Mouse (Mus musculus) neural tube, embryonic 11.5 days (tissue): Measurements from ENCODE around the gene Maml3. TPM values are rescaled to one million over a fixed set of nuclear protein-coding genes. Genes with fewer than 3 reads are reported as not detected.

ENCODE experiments used
- ATAC-seq: fragments of 200-750 bp; cut with Nextera tagmentation; 2 replicates; pipeline ENCODE4 v1.8.0; 2017; ENCODE audit warnings: moderate number of reproducible peaks, mild to moderate bottlenecking, moderate TSS enrichment, moderate library complexity; ENCODE audit not compliant: insufficient read depth, low FRiP score, low TSS enrichment
- DNase-seq: peaks from one replicate; pipeline ENCODE4 v3.0.0-alpha.2; 2015; ENCODE audit warnings: low spot score
- H3K27ac ChIP-seq: fragments of 300-500 bp; sonication (generic); 2 replicates; pipeline ENCODE4 v1.5.1; 2014; ENCODE audit warnings: low read depth, mild to moderate bottlenecking, low read length
- H3K27me3 ChIP-seq: fragments of 300-500 bp; sonication (generic); 2 replicates; pipeline ENCODE4 v1.6.1; 2014; ENCODE audit warnings: mild to moderate bottlenecking, low read length, mixed read lengths; ENCODE audit not compliant: control insufficient read depth, insufficient read depth
- H3K36me3 ChIP-seq: fragments of 300-500 bp; sonication (generic); 2 replicates; pipeline ENCODE4 v1.6.1; 2014; ENCODE audit warnings: mild to moderate bottlenecking, low read length, moderate library complexity, mixed read lengths; ENCODE audit not compliant: control insufficient read depth, insufficient read depth
- H3K4me1 ChIP-seq: fragments of 300-500 bp; sonication (generic); 2 replicates; pipeline ENCODE4 v1.6.1; 2014; ENCODE audit warnings: low read length, mixed read lengths; ENCODE audit not compliant: control insufficient read depth, insufficient read depth
- H3K4me2 ChIP-seq: fragments of 300-500 bp; sonication (generic); 2 replicates; pipeline ENCODE4 v1.6.1; 2014; ENCODE audit warnings: low read depth, mild to moderate bottlenecking, moderate library complexity
- H3K4me3 ChIP-seq: fragments of 300-500 bp; sonication (generic); 2 replicates; pipeline ENCODE4 v1.5.1; 2014; ENCODE audit warnings: low read depth, low read length
- H3K9ac ChIP-seq: fragments of 300-500 bp; sonication (generic); 2 replicates; pipeline ENCODE4 v1.6.1; 2014; ENCODE audit warnings: mild to moderate bottlenecking, low read length
- H3K9me3 ChIP-seq: fragments of 300-500 bp; sonication (generic); 2 replicates; pipeline ENCODE4 v1.6.1; 2016; ENCODE audit warnings: low read length; ENCODE audit not compliant: control insufficient read depth
- WGBS: fragments of 180-500 bp; shearing (Covaris S2); extraction: QIAGEN DNeasy Blood & Tissue Kit; methylation state at CpG from one replicate; pipeline ENCODE4 v1.1.7; 2014; 5-methylcytosine and 5-hydroxymethylcytosine counted together
- polyA plus RNA-seq: library from polyadenylated mRNA; unstranded; fragments of >200 nt; fragmentation: Nextera tagmentation; extraction: Ambion mirVana; gene quantifications from 2 replicates; pipeline ENCODE4 v1.2.1, GENCODE M21; 2014

Gene Maml3
- polyA plus RNA-seq, 1 experiment from 2014 or later: 8.1 TPM

DNA sequence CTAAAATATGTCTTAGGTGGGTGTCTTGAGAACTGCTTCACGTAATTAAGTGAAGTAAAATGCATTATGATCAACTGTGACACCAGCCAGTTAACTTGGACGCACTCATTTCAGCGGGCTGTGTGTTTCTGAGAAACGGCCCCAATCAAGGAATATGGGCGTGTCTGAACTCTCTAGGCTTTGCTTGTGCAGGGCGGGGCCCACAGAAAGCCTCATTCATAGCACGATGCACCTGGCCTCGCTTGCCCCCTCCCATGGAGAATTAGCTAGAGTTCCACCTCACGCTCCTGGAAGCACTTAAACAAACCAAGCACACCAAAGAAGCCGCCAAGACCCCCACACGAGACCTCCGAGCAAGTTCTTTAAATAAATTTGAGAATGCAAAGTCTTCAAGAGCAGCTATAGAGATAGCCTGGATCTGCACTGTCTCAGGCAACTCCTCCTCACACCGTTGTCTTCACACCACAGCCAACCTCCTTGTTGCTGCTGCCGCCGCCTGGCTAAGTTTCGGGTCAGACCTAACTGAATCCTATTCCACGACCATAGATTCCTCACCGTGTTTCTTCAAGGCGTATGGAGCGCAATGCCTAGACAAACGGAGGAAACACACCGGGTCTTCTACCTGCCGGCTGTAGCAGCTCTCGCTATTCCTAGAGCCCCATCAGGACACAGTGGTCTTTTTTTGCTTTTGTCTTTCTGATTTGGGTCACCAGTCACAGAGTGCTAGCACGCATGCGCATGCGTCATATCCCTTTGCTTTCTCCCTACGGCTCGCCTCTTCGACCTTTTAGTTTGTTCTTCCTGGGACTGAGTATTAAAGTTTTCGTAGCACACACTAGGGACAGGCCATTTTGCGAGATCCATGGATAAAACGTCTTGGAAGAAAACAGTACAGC lies 151.9 kb downstream of the Maml3 start:
- Histone ChIP-seq H3K27me3 (no peaks in the 10 kb centered on the region), H3K4me2 (no peak overlapping the region), H3K36me3 (no peaks in the 10 kb centered on the region), H3K27ac (no peak overlapping the region), H3K4me3 (no peak overlapping the region), H3K9me3 (no peaks in the 10 kb centered on the region), H3K4me1 (no peaks in the 10 kb centered on the region), H3K9ac (no peak overlapping the region)
- ATAC-seq (no peak), DNase-seq (no peak)
- WGBS: 71% methylated on average over 33 of the region's 33 CpGs

DNA sequence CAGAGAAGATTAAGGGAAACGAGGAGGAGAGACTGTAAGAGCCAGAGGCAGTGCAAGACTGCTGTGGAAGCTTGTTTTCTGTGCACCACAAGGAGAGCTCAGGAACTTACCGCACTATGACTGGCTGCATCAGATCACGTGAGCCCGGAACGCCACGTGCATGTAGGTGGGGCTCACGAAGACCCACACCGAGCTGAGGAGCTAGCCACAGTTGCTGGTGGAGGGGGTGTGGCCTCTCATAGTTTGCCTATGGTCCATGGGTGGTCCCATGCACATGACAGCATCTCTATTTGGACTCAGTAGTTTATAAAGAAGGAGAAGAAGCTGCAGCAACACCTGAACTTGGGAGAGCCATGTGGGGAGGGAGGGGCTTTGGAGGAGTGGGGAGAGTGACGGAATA lies 152.6 kb downstream of the Maml3 start:
- no peak for DNase-seq
- Histone ChIP-seq H3K27ac (no peak overlapping the region), H3K4me2 (no peak overlapping the region), H3K9ac (no peak overlapping the region), H3K4me1 (no peaks in the 10 kb centered on the region), H3K4me3 (no peak overlapping the region), H3K27me3 (no peaks in the 10 kb centered on the region), H3K9me3 (no peaks in the 10 kb centered on the region), H3K36me3 (no peaks in the 10 kb centered on the region)
- 81% methylated on average over 9 of the region's 9 CpGs for WGBS
- no peak for ATAC-seq

GRCm38 (mm10) chr3:51949651-51950050 lies 155.2 kb downstream of the Maml3 start:
- Histone ChIP-seq H3K9me3 (no peaks in the 10 kb centered on the region), H3K27ac (no peak overlapping the region), H3K4me3 (no peak overlapping the region), H3K9ac (no peak overlapping the region), H3K36me3 (no peaks in the 10 kb centered on the region), H3K4me1 (no peaks in the 10 kb centered on the region), H3K27me3 (no peaks in the 10 kb centered on the region), H3K4me2 (no peak overlapping the region)
- DNase-seq: no peak
- 85% methylated on average over 8 of the region's 8 CpGs for WGBS
- no peak for ATAC-seq

DNA sequence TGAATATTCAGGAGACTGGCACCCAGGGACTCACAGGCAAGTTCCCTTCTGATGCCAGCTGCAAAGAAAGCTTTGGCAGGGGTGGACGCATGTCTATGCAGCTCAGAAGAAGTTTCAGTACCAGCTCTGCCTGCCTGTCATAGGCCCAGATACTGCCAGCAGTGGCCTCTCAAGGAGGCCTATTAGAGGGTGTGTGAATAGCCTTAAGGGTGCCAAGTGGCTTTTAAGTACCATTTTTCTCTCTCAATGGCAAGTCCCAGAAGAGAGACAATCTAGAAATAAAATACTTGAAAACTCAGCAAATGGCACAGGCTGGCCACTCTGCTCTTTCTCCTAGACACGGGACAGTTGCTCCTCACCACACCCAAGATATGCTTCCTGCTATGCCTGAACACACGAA lies 157.7 kb downstream of the Maml3 start:
- ATAC-seq (no peak), DNase-seq (no peak)
- Histone ChIP-seq H3K36me3 (no peaks in the 10 kb centered on the region), H3K4me3 (no peak overlapping the region), H3K27me3 (no peaks in the 10 kb centered on the region), H3K9ac (no peak overlapping the region), H3K4me1 (no peaks in the 10 kb centered on the region), H3K4me2 (no peak overlapping the region), H3K27ac (no peak overlapping the region), H3K9me3 (no peaks in the 10 kb centered on the region)
- 76% methylated on average over 3 of the region's 3 CpGs for WGBS

DNA sequence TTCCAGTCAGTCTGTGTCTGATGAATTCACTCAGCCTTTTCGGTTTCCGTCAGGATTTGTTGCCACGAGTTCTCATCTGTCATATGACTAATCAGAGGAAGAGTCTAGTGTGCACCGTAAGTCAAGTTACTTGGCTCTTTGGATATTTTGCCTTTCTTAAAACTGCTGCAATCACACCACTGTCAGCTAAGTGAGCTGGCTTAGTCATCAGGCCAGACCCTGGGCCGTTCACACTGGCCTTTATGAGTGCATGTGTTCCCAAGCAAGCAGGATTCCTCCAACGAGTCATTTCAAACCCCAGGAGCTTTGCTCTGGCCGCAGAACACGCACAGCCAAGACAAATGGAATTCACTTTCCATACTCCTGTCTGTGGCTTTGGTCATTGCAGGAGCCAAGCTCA lies 161.2 kb downstream of the Maml3 start:
- Histone ChIP-seq H3K4me1 (no peaks in the 10 kb centered on the region), H3K9me3 (no peaks in the 10 kb centered on the region), H3K9ac (no peak overlapping the region), H3K27ac (no peak overlapping the region), H3K4me3 (no peak overlapping the region), H3K4me2 (no peak overlapping the region), H3K27me3 (no peaks in the 10 kb centered on the region), H3K36me3 (no peaks in the 10 kb centered on the region)
- DNase-seq: no peak
- WGBS: 68% methylated on average over 8 of the region's 8 CpGs
- no peak for ATAC-seq

DNA sequence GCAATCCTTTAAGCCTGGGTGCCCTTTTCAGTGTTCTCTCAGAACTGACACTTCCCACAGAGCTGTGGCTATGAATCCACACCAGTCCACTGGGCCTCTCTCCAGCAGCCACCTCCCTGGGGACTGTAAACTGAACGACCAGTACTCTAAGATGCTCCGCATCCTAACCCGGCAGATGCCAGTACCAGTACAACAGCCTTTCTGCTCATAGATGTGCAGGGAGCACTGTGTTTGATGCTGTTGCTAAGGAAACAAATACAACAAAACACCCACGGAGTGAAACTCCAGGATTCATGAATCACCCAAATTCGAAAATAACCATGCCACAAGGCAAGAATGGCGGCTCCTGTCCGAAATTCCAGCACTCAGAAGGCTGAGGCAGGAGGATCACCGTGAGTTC lies 163.1 kb downstream of the Maml3 start:
- no peaks in the 10 kb centered on the region for H3K27me3 ChIP-seq
- H3K4me2 ChIP-seq: no peak overlapping the region
- no peak overlapping the region for H3K4me3 ChIP-seq
- no peaks in the 10 kb centered on the region for H3K9me3 ChIP-seq
- no peak for DNase-seq
- no peaks in the 10 kb centered on the region for H3K4me1 ChIP-seq
- no peak overlapping the region for H3K9ac ChIP-seq
- ATAC-seq: no peak
- no peak overlapping the region for H3K27ac ChIP-seq
- WGBS: 82% methylated on average over 8 of the region's 8 CpGs
- no peaks in the 10 kb centered on the region for H3K36me3 ChIP-seq

GRCm38 (mm10) chr3:51939864-51940263 lies 165.0 kb downstream of the Maml3 start:
- H3K4me2 ChIP-seq: no peak overlapping the region
- DNase-seq (no peak), ATAC-seq (no peak)
- no peaks in the 10 kb centered on the region for H3K9me3 ChIP-seq
- no peaks in the 10 kb centered on the region for H3K4me1 ChIP-seq
- H3K27ac ChIP-seq: no peak overlapping the region
- no peak overlapping the region for H3K4me3 ChIP-seq
- H3K9ac ChIP-seq: no peak overlapping the region
- 87% methylated on average over 7 of the region's 7 CpGs for WGBS
- H3K36me3 ChIP-seq: no peaks in the 10 kb centered on the region
- no peaks in the 10 kb centered on the region for H3K27me3 ChIP-seq

GRCm38 (mm10) chr3:51939054-51939453 lies 165.8 kb downstream of the Maml3 start:
- 77% methylated on average over 5 of the region's 5 CpGs for WGBS
- H3K9me3 ChIP-seq: no peaks in the 10 kb centered on the region
- no peak overlapping the region for H3K27ac ChIP-seq
- no peaks in the 10 kb centered on the region for H3K27me3 ChIP-seq
- no peaks in the 10 kb centered on the region for H3K36me3 ChIP-seq
- no peak for DNase-seq
- H3K9ac ChIP-seq: no peak overlapping the region
- H3K4me2 ChIP-seq: no peak overlapping the region
- no peaks in the 10 kb centered on the region for H3K4me1 ChIP-seq
- ATAC-seq: no peak
- H3K4me3 ChIP-seq: no peak overlapping the region

DNA sequence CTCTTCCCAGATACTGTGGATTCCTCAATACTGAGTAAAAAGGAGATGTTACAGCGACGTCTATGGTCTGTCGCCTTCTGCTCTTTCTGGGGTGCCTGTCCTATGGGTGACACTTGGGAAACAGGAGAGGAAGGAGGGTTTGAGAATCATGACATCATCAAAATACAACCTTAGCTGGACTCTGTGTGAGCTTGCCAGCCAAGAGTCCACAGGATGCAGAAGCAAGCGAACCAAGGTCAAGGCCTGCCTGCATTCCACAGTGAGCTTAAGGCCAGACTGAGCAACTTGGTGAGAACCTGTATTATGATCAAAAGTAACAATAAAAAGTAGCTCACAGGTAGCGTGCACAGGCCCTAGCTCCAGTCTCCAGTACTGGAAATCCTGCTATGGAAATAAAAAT lies 167.7 kb downstream of the Maml3 start:
- H3K9me3 ChIP-seq: no peaks in the 10 kb centered on the region
- no peak for DNase-seq
- no peak overlapping the region for H3K4me2 ChIP-seq
- no peak overlapping the region for H3K4me3 ChIP-seq
- no peak overlapping the region for H3K27ac ChIP-seq
- H3K4me1 ChIP-seq: no peaks in the 10 kb centered on the region
- H3K27me3 ChIP-seq: no peaks in the 10 kb centered on the region
- 93% methylated on average over 5 of the region's 5 CpGs for WGBS
- no peaks in the 10 kb centered on the region for H3K36me3 ChIP-seq
- no peak for ATAC-seq
- no peak overlapping the region for H3K9ac ChIP-seq
